Mouse (Mus musculus) CD8-positive naive resting alpha-beta T cell, adult 2 months (primary cell): ENCODE results near the gene Cpxm1.

Experiments
- DNase-seq, 2 experiments: peaks; one replicate each; pipeline ENCODE4 v3.0.0; 2022; ENCODE audit warnings: low read depth in 2 of 2, low spot score in 2 of 2

Gene Cpxm1

GRCm38 (mm10) chr2:130397186-130397985, at the start of gene Cpxm1:
Gene Cpxm1 (minus strand): TSS chr2:130397574.
- no peak for DNase-seq

GRCm38 (mm10) chr2:130442162-130442561, 44.8 kb upstream of the Cpxm1 start:
- no peak for DNase-seq

GRCm38 (mm10) chr2:130439840-130440480, 42.6 kb upstream of the Cpxm1 start:
- DNase-seq: no peak

- no peak for DNase-seq
Observed at GRCm38 (mm10) chr2:130438861-130439260, 41.5 kb upstream of the Cpxm1 start.

GRCm38 (mm10) chr2:130436769-130437168, 39.4 kb upstream of the Cpxm1 start:
- DNase-seq: no peak

DNA sequence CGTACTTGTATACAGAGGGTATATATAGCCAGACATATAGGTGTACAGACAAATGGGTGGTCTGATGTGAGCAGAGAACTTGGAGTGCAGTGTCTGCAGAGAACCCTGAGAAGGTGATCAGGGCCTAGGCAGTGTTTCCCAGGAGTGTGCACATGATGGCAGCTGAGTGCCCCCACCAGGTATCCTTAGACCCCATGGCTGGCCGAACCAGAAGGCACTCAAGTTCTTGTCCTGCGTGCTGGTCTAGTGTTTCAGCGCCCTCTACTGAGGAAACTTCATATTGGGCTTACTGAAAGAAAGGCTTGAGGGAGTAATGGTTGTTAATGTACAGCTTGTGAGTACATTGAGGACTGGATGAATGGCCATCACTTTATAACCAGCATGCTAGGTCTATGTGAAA, 35.8 kb upstream of the Cpxm1 start:
- DNase-seq: peak; percentile 31 to 60

DNA sequence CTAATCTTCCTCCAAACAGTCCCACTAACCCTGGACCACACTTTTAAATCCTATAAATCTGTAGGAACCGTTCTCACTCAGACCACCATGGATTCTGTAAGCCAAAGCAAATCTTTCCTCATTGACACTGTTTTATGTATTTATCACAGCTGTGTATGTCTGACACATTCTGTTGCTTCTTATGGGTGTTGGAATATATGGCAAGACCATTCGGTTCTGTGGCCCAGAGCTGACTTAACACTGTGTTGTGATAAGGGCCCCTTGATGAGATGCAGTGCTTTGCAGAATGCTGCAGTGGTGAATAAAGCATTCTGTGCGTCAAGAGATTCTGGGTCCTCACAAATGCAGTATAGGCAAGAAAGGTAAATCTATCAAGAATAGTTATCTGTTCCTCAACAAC, 34.8 kb upstream of the Cpxm1 start:
- no peak for DNase-seq

DNA sequence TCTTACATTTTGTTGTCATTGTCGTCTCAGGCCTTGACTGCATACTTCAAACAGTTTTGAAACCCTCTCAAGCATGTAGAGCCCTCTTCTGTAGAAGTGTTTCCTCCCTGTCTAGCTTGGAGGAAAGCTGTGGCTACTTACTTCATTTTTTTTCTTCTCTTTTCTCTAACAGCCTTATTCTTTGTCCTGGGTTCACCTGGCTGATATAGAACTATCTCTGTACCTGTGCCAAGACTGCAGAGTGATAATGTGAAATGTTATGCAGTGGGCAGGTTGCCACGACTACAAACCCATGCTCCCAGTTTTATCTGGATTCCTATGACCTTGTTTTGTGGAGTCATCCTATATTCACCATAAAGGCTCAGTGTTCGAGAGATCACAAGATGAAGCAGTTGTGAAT, 33.1 kb upstream of the Cpxm1 start:
- DNase-seq: no peak

- DNase-seq: no peak
Observed at GRCm38 (mm10) chr2:130429851-130430250, 32.5 kb upstream of the Cpxm1 start.

DNA sequence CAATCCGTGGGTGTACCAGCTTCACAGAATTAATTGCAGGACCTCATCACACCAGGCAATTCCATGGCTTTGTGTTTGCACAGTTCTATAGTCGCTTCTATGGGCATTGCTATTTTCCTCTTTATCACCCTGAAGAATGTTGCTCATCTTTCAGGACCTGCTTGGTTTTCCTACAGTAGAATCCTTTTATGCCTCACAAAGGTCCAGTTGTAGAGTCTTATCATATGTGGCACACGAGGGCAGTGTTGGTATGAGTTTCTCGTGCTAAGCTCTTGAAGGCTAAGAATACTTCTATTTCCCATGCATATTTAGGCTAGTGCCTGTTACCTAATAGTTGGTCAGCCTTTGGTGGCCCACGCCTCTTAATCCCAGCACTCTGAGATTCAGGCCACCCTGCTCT, 27.7 kb upstream of the Cpxm1 start:
- DNase-seq: no peak

DNA sequence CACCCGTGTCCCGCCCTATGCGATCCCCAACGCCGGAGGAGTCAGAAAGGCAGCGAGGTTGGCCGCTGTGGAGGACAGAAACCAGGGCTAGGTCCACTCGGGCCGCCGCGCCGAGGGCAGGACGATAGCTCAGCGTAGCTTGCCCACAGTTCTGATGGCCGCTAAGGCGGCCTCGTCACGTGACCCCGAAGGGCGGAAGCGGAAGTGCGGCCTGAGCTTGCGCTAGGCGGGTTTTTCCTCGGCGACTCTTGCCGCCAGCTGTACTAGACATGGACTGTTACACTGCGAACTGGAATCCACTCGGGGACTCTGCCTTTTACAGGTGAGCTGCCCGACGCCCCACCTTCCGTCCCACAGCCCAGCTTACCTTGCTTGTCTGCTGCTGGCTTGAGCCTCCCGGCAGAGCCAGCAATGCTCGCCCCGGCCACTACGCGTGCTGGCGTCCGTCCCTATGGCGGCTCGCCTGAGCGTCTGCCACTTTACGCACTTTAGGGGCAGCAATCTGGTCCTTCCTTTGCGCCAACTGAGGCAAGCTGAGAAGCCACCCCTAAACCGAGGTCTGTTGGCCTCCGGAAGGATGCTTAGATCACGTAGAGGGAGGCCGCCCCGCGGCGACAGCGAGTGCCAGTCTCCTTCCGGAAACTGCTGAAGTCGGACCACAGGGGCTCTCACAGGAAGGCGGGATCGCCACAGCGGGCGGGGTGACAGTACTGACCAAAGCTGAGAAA, 26.9 kb upstream of the Cpxm1 start, which contains the start of the genes Vps16 and Pced1a:
Gene Vps16 (plus strand): TSS at position 214 of the 728 bp plus-strand sequence.
Gene Pced1a (minus strand): TSS at position 576 of the 728 bp plus-strand sequence.
- DNase-seq: peak; percentile 85 to 90

- DNase-seq: peak; percentile 68 to 72
Observed at GRCm38 (mm10) chr2:130423397-130424125, 26.2 kb upstream of the Cpxm1 start.

DNA sequence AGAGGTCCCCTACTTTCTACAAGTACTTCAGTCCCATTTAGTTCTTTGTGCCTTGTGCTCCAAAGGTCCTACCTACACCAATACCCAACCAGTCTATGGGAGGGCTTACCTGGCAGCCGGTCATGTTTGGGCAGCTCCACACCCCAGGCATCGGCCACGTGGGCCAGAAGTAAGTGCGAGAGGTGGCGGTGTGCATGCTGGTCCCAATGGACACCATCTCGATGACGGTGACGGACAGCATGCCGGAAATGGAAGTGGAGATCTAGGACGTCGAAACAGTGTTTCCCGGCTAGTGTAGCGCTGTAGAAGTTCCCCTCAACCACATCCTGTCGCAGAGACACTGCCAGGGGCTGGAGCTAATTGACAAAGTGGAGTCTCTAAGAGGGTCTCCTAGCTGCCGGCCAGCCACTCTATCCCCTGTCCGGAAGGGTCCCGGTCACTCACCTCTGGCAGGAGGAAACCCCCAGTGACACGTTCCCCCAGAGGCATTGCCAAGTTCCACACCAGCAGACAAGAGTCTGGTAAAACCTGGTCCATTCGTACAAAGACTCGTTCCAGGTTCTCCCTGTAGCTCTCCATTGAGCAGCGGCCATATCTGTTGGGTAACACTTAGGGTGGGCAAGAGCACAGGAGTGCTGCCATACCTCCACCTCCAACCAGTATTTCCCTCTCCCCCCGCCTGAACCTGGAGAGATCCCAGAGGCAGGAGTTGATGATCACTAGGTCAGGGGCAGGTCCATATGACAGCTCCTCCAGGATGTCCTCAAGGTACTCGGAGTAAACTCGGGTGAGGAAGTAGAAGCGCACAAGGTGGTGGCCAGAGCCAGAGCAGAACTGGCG, 24.6 kb upstream of the Cpxm1 start:
- DNase-seq: no peak

DNA sequence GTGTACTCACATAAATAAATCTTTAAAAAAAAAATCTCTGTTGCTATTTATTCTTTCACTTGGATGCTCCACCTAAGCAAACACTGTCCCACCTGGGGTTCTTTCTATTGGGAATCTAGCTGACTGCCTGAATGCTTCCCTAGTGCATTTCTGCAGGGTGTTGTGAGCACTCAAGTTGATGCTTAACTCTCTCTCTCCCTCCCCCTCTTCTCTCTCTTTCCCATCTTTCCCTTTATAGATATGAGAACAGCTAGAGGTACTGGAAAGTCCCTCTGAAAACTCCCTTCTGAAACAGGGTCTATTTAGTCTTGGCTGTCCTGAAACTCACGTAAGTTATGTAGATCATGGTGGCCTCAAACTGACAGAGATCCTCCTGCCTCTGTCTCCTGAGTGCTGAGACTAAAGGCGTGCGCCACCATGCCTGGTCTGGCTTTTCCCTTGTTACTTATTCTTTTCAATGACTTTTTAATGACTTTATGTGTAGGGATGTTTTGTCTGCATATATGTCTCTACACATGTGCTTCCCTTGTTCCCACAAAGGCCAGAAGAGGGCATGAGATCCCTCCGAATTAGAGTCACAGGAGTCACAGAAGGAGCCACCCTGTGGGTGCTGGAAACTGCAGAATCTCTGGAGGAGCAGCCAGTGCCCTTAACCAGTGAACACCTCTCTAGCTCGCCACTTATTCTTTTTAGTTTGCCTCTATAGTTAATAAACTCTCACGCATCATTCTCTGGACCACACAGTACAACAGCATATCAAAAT, 16.9 kb upstream of the Cpxm1 start:
- DNase-seq: no peak

GRCm38 (mm10) chr2:130412775-130413174, 15.4 kb upstream of the Cpxm1 start:
- DNase-seq: no peak

DNA sequence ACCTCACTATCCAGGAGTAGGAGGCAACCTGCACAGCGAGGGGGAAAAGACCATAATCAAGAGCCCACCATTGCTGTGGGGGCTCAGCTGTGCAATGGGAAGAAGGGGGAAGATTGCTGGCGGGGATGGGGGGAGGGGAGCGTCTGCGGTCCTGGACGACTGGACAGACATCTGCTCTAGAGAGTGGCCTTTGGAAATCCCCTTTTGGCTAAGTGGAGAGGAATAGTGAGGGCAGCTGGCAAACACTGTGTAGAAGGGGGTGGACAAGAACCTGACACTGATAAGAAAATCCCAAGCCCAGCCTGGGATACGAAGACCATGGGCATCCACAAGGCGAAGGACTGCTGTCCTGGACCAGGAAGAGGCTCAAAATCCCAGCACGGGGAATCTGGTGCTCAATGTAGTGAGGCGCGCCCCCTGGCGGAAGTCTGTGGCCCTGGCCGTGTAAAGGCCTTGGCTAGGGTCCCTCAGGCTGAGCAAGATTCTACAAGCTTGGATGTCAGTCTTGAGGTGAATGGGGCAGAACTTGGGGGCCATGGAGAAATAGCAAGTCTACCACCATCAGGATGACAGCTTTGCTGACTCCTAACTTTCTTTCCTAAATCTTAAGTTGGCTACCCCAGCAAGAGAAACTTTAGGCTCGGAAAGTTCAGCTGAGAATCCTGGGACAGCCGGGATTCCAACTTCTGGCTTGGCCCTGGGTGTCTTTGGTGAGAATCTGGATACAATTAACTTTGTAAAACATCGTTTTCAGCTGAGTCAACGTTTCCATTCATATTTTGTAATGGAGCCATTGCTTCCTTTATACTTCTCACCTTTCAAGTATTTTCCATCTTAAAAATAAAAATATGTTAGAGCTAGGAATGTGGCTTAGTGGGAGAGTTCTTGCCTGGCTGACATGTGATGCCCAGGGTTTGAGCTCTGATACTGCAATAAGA, 14.5 kb upstream of the Cpxm1 start:
- peak; percentile 51 to 63 for DNase-seq

DNA sequence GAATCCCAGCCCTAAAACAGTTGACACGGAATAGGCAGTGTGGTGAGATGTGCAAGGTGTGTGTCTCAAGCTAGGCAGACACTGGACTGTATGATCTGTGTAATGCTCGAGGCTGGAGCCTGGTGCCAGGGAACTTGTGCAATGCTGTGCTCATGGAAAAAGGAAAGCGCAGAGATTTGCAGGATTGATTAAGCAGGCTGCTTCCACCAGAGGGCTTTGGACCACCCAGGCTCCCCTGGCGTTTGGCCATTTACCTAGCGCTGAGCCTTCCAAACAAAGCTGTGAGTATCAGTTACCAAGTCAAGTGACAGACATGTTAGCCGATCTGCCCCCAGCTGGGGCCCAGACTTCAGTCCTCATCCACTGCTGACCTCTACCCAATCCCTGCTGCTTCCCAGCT, 10.8 kb upstream of the Cpxm1 start:
- no peak for DNase-seq

DNA sequence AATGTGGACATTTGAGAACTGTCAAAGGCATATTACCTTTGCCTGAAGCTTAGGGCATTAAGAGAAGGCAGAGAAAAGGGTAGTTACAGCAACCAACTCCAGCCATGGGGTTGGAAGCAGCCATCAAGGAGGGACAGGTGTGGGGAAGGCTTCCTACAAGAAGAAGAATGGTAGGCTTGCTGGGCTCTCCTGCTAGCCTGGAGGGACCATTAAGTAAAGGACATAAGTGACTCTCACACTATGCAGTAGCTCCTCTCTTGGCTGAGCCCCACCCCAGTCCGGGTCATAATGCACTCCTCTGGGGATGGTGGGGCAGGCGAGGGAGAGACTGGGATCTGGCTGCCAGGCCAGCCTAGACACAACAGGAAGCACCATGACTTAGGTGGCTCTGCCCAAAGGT, 8.8 kb upstream of the Cpxm1 start, which contains the start of gene Tmem239:
Gene Tmem239 (plus strand): TSS at position 301 of the 400 bp plus-strand sequence.
- no peak for DNase-seq
